Mouse (Mus musculus) gastrocnemius, postnatal 36 days (tissue): ENCODE data around the gene Trpm1. TPM values are rescaled to one million over a fixed set of nuclear protein-coding genes. Genes with fewer than 3 reads are reported as not detected.
A peak's percentile ranks its signal among the peaks of the same experiment; 100 is the strongest.

Experiments used
- DNase-seq, 2 experiments: peaks; one replicate each; pipeline ENCODE4 v3.0.0; 2022
- intact Hi-C: fragments of 180-260 bp; cut with DNase I; formaldehyde crosslinking; loops from one replicate; pipeline ENCODE4 v1.15.1; 2025
- total RNA-seq, 2 experiments: library from RNA; stranded (reverse); gene quantifications; 2 replicates each; pipeline ENCODE4 v1.2.3; 2021

The Trpm1 gene
- total RNA-seq, 2 experiments from 2014 or later = 0.47 to 0.56 TPM

DNA sequence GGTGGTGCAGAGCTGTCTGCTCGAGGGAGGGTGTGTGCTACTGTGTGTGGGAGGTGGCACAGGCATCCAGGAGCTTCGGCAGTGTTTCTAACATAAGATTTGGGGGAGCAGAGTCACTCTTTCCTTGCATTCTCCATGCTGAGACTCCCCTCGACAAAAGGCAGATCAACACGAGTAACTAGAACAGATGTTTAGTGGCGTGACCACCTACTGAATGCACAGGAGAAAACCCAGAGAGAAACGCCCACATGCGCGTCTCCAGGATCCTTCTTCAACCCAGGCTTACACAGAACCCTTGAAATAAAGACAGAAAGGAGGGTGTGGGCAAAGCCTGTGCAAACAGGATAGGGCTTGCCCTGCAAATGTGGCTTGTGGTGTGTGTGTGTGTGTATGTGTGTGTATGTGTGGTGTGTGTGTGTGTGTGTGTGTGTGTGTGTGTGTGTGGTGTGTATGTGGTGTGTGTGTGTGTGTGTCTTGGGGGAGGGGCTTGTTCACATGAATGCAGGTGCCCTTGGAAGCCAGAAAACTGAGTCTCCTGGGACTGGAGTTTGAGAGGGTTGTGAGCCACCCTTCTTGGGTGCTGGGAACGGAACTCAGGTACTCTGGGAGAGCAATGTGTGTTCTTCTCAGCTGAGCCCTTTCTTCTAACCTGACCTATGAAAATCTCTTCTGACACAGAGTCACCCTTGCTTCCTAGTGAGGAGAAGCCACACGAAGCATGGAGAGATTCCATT, 7.3 kb downstream of the Trpm1 start:
- DNase-seq = no peak
- intact Hi-C loops = loop anchor here (5.0 kb wide), 1 partner anchor 131 kb away; no protein-coding TSS in a partner anchor

DNA sequence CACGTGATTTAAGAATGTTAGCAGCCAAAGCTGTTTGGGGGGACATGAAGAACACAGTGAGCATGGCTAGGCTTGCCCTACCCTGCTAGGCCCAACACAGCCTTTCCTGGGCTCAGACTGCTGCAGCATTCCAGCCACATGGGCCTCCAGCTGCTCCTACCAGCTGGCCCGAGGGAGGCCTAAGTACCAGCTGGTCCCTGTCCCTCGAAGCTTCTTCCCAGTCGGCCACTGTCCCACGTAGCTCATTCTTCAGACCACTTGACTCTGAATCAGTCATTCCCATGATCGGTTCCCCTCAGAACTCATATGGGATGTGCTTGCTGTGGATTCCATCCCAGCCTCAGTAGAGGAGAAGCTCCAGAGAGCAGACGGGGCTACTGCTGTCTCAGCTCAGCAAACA, 8.4 kb downstream of the Trpm1 start:
- DNase-seq = no peak
- intact Hi-C loops = loop anchor here (5.0 kb wide), 1 partner anchor 130 kb away; no protein-coding TSS in a partner anchor

DNA sequence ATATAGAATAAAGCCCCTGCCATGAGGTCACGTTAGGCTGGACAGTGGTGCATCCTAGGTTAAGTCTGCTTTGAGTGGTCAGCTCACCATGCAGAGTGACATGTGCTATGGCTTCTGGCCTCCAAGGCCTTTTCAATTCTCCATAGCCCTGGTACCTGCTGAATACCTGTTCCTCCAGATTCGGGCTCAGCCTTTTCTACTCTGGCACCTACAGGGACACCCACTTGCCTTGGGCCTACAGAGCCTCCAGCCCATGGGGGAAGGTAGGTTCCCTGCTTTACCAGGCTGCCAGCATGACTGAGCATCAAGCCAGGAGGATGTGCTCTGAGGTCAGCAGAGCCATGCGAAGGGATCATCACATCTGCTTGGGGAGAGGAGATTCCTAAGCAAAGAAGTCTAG, 9.5 kb downstream of the Trpm1 start:
- no peak for DNase-seq
- intact Hi-C loops = loop anchor here (5.0 kb wide), 1 partner anchor 129 kb away; no protein-coding TSS in a partner anchor

- no peak for DNase-seq
- intact Hi-C loops = loop anchor here (5.0 kb wide), 1 partner anchor 128 kb away; no protein-coding TSS in a partner anchor
These were observed 10.3 kb downstream of the Trpm1 start for GRCm38 (mm10) chr7:64163890-64164289.

GRCm38 (mm10) chr7:64164997-64165396, 11.4 kb downstream of the Trpm1 start:
- intact Hi-C loops = loop anchor here (1.0 to 5.0 kb wide), 2 partner anchors 127 to 162 kb away; no protein-coding TSS in a partner anchor
- DNase-seq = peak; percentile 49 to 60

- intact Hi-C loops = no loop called here
- no peak for DNase-seq
These were observed 12.4 kb downstream of the Trpm1 start for GRCm38 (mm10) chr7:64166025-64166424.

- intact Hi-C loops = no loop called here
- DNase-seq = no peak
These were observed 13.1 kb downstream of the Trpm1 start for GRCm38 (mm10) chr7:64166724-64167123.

GRCm38 (mm10) chr7:64179310-64179709, 25.7 kb downstream of the Trpm1 start:
- intact Hi-C loops = no loop called here

GRCm38 (mm10) chr7:64185203-64185931, 31.7 kb downstream of the Trpm1 start:
- intact Hi-C loops = no loop called here
- DNase-seq = no peak

More at GRCm38 (mm10) chr7:64179310-64179709, 25.7 kb downstream of the Trpm1 start:
- DNase-seq = no peak

- DNase-seq = no peak
- intact Hi-C loops = no loop called here
These were observed 32.3 kb downstream of the Trpm1 start for GRCm38 (mm10) chr7:64185932-64186312.

- peak; percentile 56 to 58 for DNase-seq
- intact Hi-C loops = no loop called here
These were observed 38.8 kb downstream of the Trpm1 start for GRCm38 (mm10) chr7:64192261-64192943.

- intact Hi-C loops = no loop called here
- DNase-seq = no peak
These were observed 39.8 kb downstream of the Trpm1 start for GRCm38 (mm10) chr7:64193476-64193875.

DNA sequence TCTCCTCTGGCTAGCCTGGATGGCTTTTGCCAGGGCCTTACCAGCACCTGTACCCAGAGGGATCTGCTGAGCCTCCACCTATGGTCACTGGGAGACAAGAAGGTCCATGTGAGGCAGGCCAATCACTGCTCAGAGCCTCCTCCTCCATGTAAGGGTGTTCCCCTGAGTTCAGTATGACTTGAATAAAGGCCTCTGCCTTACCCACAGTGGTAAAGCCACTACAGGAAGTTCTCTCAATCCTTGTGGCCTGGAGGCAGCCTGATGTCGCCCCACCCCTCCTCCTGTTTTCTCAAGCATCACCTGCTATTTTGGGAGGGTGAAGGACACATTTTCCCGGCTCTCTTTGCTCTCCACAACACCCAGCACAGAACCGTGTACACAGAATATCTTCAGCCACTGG, 42.5 kb downstream of the Trpm1 start:
- intact Hi-C loops = no loop called here
- no peak for DNase-seq

GRCm38 (mm10) chr7:64208700-64209099, 55.1 kb downstream of the Trpm1 start:
- intact Hi-C loops = no loop called here
- DNase-seq = no peak

DNA sequence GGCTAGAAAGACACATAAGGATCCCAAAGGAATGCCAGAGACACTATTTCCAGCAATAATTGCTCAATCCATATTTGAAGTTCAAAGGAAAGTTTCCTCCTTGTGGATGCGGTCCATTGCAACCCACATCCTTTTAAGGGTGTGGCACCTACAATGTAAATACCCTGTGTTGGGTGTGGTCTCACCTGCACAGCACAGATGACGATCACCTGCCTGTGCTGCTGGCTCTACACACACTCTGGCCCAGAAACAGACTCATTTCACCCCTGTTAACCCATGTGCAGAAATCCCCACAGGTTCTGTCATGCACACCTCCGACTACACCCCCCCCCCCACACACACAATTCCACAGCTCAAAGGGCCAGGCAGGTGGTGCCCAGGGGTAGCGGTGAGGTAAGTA, 59.2 kb downstream of the Trpm1 start:
- intact Hi-C loops = no loop called here
- no peak for DNase-seq

DNA sequence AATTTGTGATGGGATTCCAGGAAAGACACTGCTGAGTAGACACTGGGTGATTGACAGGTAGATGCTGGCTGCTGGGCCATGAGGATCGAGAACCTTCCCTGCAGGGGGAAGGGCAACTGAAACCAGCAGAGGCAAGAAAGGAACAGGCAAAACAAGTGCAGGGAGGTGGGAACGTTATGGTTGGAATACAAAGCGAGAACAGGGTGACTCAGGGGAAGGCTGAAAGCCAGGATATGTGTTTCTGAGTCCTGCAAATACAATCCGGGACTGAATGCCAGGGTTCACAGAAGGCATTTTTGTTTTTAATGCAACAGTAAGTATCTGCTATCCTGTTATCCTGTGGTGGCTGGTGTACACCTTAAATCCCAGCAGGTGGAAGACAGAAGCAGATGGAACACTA, 60.4 kb downstream of the Trpm1 start:
- DNase-seq = no peak
- intact Hi-C loops = no loop called here

DNA sequence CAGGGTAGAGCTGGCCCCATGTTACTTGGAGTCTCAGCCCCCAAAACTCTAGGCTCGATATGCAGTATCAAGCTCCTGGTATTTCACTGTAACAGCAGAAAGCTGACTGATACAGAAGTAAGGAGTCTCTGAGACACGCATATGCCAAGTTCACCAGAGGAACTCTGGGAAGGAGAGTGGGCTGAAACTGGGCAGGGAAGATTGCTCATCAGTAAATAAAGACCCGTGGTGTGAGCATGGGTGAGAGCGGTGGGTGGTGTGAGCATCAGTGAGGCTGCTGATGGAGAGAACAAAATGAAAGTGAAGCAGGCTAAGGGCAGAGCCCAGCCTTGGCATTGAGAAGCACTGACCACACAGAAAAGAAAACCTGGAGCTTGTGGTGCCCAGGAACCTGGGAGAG, 62.0 kb downstream of the Trpm1 start:
- no peak for DNase-seq
- intact Hi-C loops = no loop called here

DNA sequence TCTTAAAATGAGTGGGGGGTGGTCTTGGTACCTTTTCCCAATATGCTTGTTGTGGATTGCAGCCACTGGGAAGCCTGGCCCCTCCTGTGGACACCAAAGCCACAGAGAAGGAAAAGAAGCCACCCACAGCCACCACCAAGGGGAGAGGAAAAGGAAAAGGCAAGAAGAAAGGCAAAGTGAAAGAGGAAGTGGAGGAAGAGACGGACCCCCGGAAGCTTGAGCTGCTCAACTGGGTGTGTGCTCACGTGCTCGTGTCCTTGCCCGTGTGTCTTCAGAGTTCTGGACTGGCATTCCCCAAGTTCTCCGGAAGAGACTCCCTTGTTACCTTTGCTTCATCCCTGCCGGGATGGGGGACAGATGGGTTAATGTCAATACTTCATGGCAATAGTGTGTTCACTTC, 63.8 kb downstream of the Trpm1 start:
- intact Hi-C loops = no loop called here
- DNase-seq = no peak

GRCm38 (mm10) chr7:64219765-64220164, 66.1 kb downstream of the Trpm1 start:
- no peak for DNase-seq

GRCm38 (mm10) chr7:64223215-64223614, 69.6 kb downstream of the Trpm1 start:
- intact Hi-C loops = no loop called here
- no peak for DNase-seq

More at GRCm38 (mm10) chr7:64219765-64220164, 66.1 kb downstream of the Trpm1 start:
- intact Hi-C loops = no loop called here
